Mouse (Mus musculus) large intestine, adult 2 months (tissue): ENCODE data around the gene Trim65. TPM values are rescaled to one million over a fixed set of nuclear protein-coding genes. Genes with fewer than 3 reads are reported as not detected.

Experiments
- DNase-seq: peaks from one replicate; pipeline ENCODE4 v3.0.0-alpha.2; 2012; ENCODE audit warnings: low read depth, low spot score
- WGBS: fragments of 180-500 bp; shearing (Covaris S2); methylation state at CpG from one replicate; pipeline ENCODE4 v1.1.7; 2018; 5-methylcytosine and 5-hydroxymethylcytosine counted together
- polyA plus RNA-seq: library from polyadenylated mRNA; depleted of rRNA; stranded (reverse); fragments of >200 nt; gene quantifications from 2 replicates; pipeline ENCODE4 v1.2.3, GENCODE M21; 2012; rRNA removed

Trim65 gene
- 11.1 and 16.3 TPM in 2 replicates for polyA plus RNA-seq

DNA sequence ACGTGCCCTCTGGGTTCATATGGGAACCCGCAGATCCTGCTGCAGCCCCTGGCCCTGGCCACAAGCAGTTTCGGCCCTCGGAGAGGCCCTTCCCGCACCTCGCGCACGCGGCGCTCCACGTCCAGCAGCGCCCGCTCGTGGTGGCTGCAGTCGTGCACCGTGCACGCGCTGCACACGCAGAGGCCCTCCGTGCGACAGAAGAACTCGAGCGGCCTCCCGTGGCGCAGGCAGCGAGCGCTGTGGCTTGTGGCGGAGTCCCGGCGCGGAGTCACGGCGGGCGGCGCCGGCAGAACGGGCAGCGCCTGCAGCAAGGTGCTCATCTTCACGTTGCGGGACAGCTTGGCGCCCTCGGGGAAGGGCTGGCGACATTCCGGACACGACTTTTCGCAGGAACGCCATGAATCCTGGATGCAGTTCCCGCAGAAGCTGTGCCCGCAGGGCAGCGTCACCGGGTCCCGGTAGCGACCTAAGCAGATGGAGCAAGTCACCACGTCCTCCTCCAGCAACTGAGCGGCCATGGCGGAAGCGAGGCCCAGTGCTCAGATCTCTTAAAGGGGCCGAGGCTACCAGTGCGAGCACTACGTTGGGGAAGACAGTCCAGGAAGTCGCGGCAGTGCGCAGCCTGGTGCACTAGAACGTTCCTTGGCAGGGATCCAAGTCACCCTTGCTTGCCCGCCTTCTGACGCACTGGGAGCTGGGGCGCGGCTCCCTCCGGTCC is at the start of gene Trim65:
TSS of gene Trim65 (minus strand) at position 641 of the 718 bp plus-strand sequence.
- DNase-seq = peak; percentile 65
- WGBS = under 1% methylated on average over 69 of the region's 69 CpGs

- no peak for DNase-seq
- 85% methylated on average over 20 of the region's 20 CpGs for WGBS
Observed at GRCm38 (mm10) chr11:116178411-116179121, 47.6 kb upstream of the Trim65 start.

GRCm38 (mm10) chr11:116176010-116176409 is 45.1 kb upstream of the Trim65 start:
- 87% methylated on average over 7 of the region's 7 CpGs for WGBS
- no peak for DNase-seq

GRCm38 (mm10) chr11:116174775-116175448 is 44.0 kb upstream of the Trim65 start:
- 87% methylated on average over 22 of the region's 22 CpGs for WGBS
- DNase-seq = no peak

GRCm38 (mm10) chr11:116171959-116172358 is 41.0 kb upstream of the Trim65 start:
- WGBS = 87% methylated on average over 2 of the region's 2 CpGs

GRCm38 (mm10) chr11:116170003-116170800 is 39.3 kb upstream of the Trim65 start:
- no peak for DNase-seq
- WGBS = 54% methylated on average over 5 of the region's 5 CpGs

More at GRCm38 (mm10) chr11:116171959-116172358, 41.0 kb upstream of the Trim65 start:
- no peak for DNase-seq

DNA sequence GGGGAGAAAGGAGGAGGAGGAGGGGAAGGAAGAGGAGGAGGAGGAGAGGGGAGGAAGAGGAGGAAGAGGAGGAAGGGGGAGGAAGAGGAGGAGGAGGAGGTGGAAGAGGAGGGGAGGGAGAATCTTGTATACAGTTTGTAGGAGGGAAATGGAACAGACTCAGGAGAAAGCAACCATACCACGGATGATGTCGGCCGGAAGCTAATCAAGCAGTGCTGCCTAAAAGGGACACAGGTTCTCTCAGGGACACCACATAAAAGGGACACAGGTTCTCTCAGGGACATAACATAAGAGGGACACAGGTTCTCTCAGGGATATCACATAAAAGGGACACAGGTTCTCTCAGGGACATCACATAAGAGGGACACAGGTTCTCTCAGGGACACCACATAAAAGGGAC is 38.3 kb upstream of the Trim65 start:
- no peak for DNase-seq
- 88% methylated on average over 3 of the region's 3 CpGs for WGBS

GRCm38 (mm10) chr11:116167884-116168439 is 37.0 kb upstream of the Trim65 start, which contains the start of gene Fbf1:
Fbf1 (minus strand) TSS chr11:116168166.
- DNase-seq = peak; percentile 91
- under 1% methylated on average over 40 of the region's 40 CpGs for WGBS

DNA sequence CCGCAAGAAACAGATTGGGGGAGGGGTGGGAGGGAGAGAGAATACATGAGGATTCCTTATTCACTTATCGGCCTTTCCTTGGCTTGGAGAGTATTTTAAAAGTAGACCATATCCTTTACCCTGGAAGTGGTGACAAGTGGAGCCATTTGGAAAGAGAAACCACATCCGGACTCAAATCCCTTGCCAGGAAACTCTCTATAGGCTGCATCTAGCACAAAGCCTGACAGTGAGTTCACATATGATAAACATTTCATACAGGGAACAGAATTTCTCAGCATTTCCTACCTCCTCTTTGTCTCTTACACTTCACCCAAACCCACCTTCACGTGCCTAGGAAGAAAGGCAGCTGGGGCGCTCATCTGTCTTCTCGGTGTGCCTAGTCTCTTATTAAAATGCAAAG is 36.3 kb upstream of the Trim65 start:
- DNase-seq = no peak
- 21% methylated on average over 6 of the region's 6 CpGs for WGBS

- 57% methylated on average over 9 of the region's 9 CpGs for WGBS
- DNase-seq = no peak
Observed at GRCm38 (mm10) chr11:116163002-116163401, 32.1 kb upstream of the Trim65 start.

DNA sequence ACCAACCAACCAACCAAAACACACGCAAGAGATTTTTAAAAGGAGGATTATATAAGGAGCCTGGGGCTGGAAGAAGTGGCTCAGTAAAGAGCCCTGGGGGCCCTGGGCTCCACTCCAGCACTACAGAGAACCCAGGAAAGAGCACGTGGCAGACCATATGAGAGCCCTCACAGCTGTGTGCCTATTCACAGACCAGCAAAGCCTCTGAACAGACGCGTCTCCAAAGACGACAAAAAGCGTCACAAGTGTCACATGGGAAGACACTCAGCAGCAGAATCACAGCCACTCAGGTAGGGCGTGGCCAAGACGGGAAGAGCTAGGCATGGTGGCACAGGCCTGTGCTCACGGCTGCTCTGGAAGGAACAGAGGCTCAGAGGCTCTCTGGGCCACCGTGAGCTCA is 31.2 kb upstream of the Trim65 start:
- DNase-seq = no peak
- WGBS = 78% methylated on average over 10 of the region's 10 CpGs

- no peak for DNase-seq
- WGBS = 46% methylated on average over 12 of the region's 12 CpGs
Observed at GRCm38 (mm10) chr11:116161312-116161711, 30.4 kb upstream of the Trim65 start.

- 92% methylated on average over 2 of the region's 2 CpGs for WGBS
- DNase-seq = no peak
Observed at GRCm38 (mm10) chr11:116150960-116151359, 20.0 kb upstream of the Trim65 start.

DNA sequence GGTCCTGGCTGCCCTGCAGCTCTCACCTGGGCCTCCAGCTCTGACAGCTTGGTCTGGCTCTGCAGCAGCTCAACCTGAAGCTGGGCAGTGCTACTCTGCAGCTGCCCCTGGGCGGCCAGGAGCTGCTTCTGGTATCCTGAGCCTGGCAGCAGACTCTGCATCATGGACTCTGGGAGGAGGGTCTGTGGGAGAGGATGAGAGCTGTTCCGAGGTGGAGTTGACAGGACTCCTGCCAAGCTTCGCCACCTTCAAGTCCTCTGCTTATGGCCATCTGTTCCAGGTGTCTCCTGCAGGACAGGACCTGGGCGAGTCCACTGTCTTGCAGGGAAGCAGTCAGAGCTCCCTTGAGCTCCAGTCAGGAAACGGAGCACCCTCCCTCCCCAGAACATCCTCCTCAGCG is 18.4 kb upstream of the Trim65 start:
- no peak for DNase-seq
- 89% methylated on average over 6 of the region's 6 CpGs for WGBS

DNA sequence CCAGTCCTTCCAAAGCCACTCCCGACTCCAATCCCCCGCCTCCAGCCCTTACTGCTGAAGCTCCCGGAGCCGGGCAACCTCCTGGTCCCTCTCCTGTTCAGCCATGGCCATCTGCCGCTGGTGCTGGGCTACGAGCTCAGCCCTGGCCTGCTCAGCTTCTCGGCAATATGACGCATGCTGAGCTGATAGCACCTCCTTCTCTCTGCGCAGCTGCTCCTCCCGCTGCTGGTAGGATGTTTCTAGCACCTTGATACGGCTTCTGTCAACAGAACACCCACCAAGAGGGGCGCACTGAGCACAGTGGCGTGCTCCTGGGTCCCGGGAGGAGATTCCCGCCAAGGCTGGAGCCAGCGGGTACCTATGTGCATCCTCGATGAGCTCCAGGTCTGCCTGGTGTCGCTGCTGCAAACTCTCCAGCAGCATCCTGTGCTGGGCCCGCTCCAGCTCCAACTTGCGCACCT is 17.9 kb upstream of the Trim65 start:
- 80% methylated on average over 20 of the region's 20 CpGs for WGBS
- DNase-seq = no peak

GRCm38 (mm10) chr11:116146294-116146985 is 15.5 kb upstream of the Trim65 start:
- WGBS = 80% methylated on average over 25 of the region's 25 CpGs
- no peak for DNase-seq

- no peak for DNase-seq
- 73% methylated on average over 18 of the region's 18 CpGs for WGBS
Observed at GRCm38 (mm10) chr11:116145481-116146293, 14.8 kb upstream of the Trim65 start.

DNA sequence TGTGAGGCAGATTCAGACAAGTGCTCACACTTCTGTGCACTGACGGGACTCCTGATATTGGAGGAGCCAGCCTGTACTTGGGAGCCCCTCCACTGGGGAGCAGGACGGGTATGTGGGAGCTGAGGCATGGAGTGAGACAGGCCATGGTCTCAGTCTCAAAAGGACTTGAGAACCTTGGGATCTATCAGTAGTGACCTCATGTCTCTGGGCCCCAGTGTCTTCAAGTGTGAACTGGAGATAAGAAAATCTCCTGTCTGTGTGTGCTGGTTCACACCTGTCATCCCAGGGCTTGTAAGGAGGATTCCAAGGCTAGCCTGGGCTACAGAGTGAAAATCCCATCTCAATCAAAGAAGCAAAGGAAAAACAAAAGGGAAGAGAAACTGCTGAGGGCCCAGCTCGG is 12.5 kb upstream of the Trim65 start:
- WGBS = 89% methylated on average over 3 of the region's 3 CpGs
- DNase-seq = no peak
